Mouse (Mus musculus): Measurements from ENCODE around the gene Nras. TPM values are rescaled to one million over a fixed set of nuclear protein-coding genes. Genes with fewer than 3 reads are reported as not detected.

Nras gene
- polyA plus RNA-seq (2012; ENCODE audit: insufficient read depth, insufficient read length, low replicate concordance, missing spikeins): not detected in 2 replicates

DNA sequence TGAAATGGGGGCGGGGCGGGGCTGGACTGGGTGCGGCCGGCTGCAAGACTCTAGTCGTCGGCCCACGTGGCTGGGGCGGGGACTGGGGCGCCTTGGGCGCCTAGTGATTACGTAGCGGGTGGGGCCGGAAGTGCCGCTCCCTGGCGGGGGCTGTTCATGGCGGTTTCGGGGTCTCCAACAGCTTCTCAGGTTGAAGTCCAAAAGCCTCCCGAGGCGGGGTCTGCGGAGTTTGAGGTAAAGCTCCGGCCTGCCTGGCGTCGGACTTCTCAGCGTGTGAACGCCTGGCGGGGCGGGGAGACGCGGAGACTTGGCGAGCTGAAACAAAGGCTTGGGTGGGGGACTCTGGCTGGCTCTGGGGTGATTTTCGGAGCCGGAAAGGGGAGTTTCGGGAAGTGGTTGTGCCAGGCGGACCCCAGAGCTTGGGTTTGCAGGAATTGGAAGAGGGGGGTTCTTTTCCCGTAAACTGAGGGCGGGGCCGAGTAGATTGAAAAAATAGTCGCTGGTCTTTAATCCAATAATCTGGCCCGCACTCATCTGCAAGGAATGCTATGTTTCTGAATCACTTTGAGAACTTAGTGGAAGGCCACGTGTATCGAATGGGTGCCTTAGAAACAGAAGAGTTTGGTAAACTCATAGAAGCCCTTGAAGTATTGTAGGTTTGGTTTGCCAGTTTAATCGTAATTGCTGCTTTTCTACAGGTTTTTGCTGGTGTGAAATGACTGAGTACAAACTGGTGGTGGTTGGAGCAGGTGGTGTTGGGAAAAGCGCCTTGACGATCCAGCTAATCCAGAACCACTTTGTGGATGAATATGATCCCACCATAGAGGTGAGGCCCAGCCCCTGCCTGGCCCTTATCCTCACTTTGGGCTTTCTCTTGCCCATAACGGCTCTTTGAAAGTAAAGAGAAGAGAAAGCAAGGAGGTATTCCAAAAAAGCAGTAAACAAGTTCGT is at the start of gene Nras:
Gene Nras, plus strand, starts transcription at position 79 of the 951 bp plus-strand sequence.
- 1% methylated on average over 46 of the region's 46 CpGs for WGBS
- H3K27ac ChIP-seq (ENCODE audit: insufficient read depth, low read depth, low read length): peak within 1 kb of the TSS; percentile 63; the same call in 1 of the 2 replicates
- TF ChIP-seq POLR2A (IDR thresholded peaks at IDR 0.05; ENCODE audit: insufficient read depth, low read depth, low read length): peak; percentile 72
- no peak for TF ChIP-seq CTCF (IDR thresholded peaks at IDR 0.05; ENCODE audit: insufficient read depth, low read depth, low read length)

DNA sequence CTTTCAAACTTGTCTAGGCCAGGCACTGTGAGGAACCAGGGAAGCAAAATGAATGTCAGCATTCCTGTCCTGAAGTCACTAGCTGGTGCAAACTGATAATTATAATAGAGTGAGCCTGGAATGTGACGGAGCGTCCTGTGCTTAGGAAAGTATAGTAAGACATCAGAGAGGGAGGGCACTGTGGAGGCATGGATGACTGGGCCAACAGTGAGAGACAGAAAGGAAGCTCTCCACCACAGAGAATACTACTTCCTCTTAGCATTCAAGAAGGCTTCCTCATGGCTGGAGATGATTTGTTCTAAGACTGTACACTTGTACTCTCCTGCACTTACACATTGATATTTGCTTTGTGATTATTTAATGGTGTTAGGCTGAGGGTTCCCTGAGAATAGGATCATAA is 40.7 kb upstream of the Nras start:
- H3K4me3 ChIP-seq (ENCODE audit: insufficient read depth, low read depth, low read length): no peak overlapping the region
- H3K4me1 ChIP-seq (ENCODE audit: control insufficient read depth, insufficient read depth, low read length): peaks cover 2% of the 10 kb centered on the region; the same call in 1 of the 2 replicates
- 83% methylated on average over 2 of the region's 2 CpGs for WGBS
- H3K27ac ChIP-seq (ENCODE audit: insufficient read depth, low read depth, low read length): no peak overlapping the region
- no peak for TF ChIP-seq POLR2A (IDR thresholded peaks at IDR 0.05; ENCODE audit: insufficient read depth, low read depth, low read length)
- TF ChIP-seq CTCF (IDR thresholded peaks at IDR 0.05; ENCODE audit: insufficient read depth, low read depth, low read length): no peak

More for the DNA sequence above, at the start of gene Nras:
- H3K4me3 ChIP-seq (ENCODE audit: insufficient read depth, low read depth, low read length): peak within 1 kb of the TSS; percentile 95
- H3K4me1 ChIP-seq (ENCODE audit: control insufficient read depth, insufficient read depth, low read length): peaks cover 2% of the 10 kb centered on the region; the same call in 1 of the 2 replicates

DNA sequence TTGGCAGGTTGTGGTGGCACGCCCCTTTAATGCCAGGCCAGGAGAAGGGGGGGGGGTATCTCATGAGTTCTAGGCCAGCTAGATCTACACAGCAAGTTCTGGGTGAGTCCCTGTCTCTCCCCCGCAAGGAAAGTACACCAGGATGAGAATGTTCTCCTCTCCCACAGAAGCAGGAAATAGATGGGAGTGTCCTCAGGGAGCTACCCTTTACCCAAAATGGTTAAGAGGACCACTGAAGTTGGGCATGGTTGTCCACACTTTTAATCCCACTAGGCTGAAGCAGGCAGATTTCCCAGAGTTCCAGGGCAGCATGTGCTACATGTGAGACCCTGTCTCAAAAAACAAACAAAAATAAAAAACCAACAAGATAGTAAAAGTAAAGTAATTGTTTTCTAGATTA is 38.6 kb upstream of the Nras start:
- peaks cover 2% of the 10 kb centered on the region; the same call in 1 of the 2 replicates for H3K4me1 ChIP-seq (ENCODE audit: control insufficient read depth, insufficient read depth, low read length)
- H3K4me3 ChIP-seq (ENCODE audit: insufficient read depth, low read depth, low read length): no peak overlapping the region
- TF ChIP-seq CTCF (IDR thresholded peaks at IDR 0.05; ENCODE audit: insufficient read depth, low read depth, low read length): no peak
- TF ChIP-seq POLR2A (IDR thresholded peaks at IDR 0.05; ENCODE audit: insufficient read depth, low read depth, low read length): no peak
- WGBS: 92% methylated on average over 2 of the region's 2 CpGs
- H3K27ac ChIP-seq (ENCODE audit: insufficient read depth, low read depth, low read length): no peak overlapping the region

DNA sequence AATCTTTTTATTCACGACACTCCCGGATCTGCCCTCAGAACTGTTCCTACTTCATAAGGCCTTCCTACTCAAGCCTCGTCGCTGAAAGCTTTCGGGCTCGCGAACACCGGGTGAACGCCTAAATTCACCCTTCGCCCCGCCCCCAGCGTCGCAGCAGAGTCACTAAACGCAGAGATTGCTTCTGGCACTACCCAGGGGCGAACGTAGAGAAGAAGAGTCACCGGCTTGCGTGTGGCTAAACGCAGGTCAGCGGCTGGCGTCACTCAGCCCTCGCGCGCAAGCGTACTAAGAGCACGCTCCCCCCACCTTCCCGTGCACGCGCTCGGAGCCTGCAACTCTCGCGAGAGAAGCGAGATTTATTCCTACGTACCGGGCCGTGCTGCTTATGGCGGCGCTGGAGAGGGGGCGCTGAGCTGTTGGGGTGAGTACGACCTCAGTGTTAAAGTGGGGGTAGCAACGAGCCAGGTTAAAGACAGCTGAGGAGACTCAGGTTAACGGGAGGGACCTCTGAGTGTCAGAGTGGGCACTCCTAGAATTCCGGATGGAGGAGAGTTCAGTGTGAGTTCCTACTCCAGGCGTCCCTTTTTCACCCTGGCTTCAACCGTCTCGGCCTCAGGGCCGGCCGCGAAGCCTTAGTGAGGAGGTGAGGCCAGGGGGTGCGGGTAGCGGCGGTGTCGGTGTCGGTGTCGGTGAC is 37.7 kb upstream of the Nras start, which contains the start of gene Csde1:
Gene Csde1, plus strand, starts transcription at position 178 of the 694 bp plus-strand sequence.
- peak within 1 kb of the TSS; percentile 71 for H3K4me3 ChIP-seq (ENCODE audit: insufficient read depth, low read depth, low read length)
- peaks cover 2% of the 10 kb centered on the region; the same call in 1 of the 2 replicates for H3K4me1 ChIP-seq (ENCODE audit: control insufficient read depth, insufficient read depth, low read length)
- no peak for TF ChIP-seq CTCF (IDR thresholded peaks at IDR 0.05; ENCODE audit: insufficient read depth, low read depth, low read length)
- peak; percentile 93 for TF ChIP-seq POLR2A (IDR thresholded peaks at IDR 0.05; ENCODE audit: insufficient read depth, low read depth, low read length)
- H3K27ac ChIP-seq (ENCODE audit: insufficient read depth, low read depth, low read length): peak within 1 kb of the TSS; percentile 95
- under 1% methylated on average over 55 of the region's 55 CpGs for whole genome bisulfite sequencing

DNA sequence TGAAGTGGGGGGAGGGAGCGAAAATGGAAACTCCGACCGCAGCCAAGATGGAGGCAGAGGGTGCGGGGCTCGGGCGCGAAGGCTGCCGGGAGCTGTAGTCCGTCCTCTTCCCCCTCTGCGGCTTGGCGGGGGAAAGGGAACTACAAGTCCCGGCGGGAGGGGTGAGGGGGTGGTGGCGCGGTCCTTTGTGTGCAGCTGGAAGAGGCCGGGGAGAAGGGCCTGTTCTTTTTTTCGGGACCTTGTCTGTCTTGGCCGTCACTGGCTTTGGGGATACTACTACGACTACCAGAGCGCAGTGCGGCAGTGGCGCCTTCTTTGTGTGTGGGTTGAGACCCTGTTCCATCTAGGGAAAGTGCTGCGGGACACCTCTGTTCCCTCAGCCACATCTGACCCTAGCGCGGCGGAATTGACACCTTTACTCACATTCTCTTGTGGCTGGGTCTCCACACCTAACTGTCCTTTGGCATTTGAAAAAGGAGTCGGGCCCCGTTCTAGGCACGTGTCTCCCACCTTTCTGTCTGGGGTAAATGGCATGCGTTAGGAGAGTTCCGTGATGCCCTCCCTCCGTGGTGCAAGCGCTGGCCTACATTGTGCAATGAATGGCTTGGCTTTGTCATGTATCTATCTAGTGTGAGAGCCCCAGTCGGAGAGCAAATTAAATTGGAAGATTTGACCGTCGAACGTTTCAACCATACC is 37.0 kb upstream of the Nras start:
- TF ChIP-seq POLR2A (IDR thresholded peaks at IDR 0.05; ENCODE audit: insufficient read depth, low read depth, low read length) (no peak), CTCF (IDR thresholded peaks at IDR 0.05; ENCODE audit: insufficient read depth, low read depth, low read length) (no peak)
- WGBS: under 1% methylated on average over 37 of the region's 37 CpGs
- H3K4me1 ChIP-seq (ENCODE audit: control insufficient read depth, insufficient read depth, low read length): peaks cover 2% of the 10 kb centered on the region; the same call in 1 of the 2 replicates
- H3K4me3 ChIP-seq (ENCODE audit: insufficient read depth, low read depth, low read length): peak overlapping the region; percentile 71
- H3K27ac ChIP-seq (ENCODE audit: insufficient read depth, low read depth, low read length): peak overlapping the region; percentile 95

DNA sequence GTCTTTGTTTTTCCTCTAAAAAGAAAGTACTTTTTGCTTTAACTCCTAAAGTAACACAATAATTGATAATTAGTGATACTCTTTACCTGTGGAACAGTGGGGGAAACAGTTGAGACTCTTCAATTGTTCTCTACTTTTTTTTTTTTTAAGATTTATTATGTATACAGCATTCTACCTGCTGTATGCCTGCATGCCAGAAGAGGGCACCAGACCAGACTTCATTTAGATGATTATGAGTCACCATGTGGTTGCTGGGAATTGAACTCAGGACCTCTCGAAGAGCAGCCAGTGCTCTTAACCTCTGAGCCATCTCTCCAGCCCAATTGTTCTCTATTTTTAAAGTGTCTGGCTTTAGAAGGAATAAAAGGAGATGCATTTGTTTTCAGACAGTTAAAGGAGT is 31.9 kb upstream of the Nras start:
- 86% methylated on average over 1 of the region's 1 CpGs for WGBS
- Histone ChIP-seq H3K4me1 (ENCODE audit: control insufficient read depth, insufficient read depth, low read length) (peaks cover 2% of the 10 kb centered on the region; the same call in 1 of the 2 replicates), H3K27ac (ENCODE audit: insufficient read depth, low read depth, low read length) (no peak overlapping the region), H3K4me3 (ENCODE audit: insufficient read depth, low read depth, low read length) (no peak overlapping the region)
- no peak for TF ChIP-seq CTCF (IDR thresholded peaks at IDR 0.05; ENCODE audit: insufficient read depth, low read depth, low read length)
- TF ChIP-seq POLR2A (IDR thresholded peaks at IDR 0.05; ENCODE audit: insufficient read depth, low read depth, low read length): no peak

DNA sequence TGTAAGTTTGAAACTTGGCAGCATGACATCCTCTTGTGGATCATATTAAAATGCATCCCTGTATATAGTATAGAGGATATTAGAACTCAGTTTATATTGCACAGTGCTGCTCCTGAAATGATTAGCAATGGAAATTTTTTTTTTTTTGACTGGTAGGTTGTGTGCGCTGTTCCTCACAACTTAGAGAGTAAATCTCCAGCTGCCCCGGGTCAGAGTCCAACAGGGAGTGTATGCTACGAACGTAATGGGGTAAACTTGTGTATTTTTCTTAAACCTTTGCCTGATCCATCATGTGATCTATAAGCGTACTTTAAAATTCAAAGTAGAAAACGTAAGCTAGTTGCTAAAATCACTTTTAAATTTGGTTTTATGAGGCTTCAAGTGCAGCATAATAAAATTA is 17.8 kb upstream of the Nras start:
- no peak for TF ChIP-seq CTCF (IDR thresholded peaks at IDR 0.05; ENCODE audit: insufficient read depth, low read depth, low read length)
- TF ChIP-seq POLR2A (IDR thresholded peaks at IDR 0.05; ENCODE audit: insufficient read depth, low read depth, low read length): no peak
- H3K4me3 ChIP-seq (ENCODE audit: insufficient read depth, low read depth, low read length): no peak overlapping the region
- no peaks in the 10 kb centered on the region for H3K4me1 ChIP-seq (ENCODE audit: control insufficient read depth, insufficient read depth, low read length)
- H3K27ac ChIP-seq (ENCODE audit: insufficient read depth, low read depth, low read length): no peak overlapping the region
- WGBS: 95% methylated on average over 6 of the region's 6 CpGs

DNA sequence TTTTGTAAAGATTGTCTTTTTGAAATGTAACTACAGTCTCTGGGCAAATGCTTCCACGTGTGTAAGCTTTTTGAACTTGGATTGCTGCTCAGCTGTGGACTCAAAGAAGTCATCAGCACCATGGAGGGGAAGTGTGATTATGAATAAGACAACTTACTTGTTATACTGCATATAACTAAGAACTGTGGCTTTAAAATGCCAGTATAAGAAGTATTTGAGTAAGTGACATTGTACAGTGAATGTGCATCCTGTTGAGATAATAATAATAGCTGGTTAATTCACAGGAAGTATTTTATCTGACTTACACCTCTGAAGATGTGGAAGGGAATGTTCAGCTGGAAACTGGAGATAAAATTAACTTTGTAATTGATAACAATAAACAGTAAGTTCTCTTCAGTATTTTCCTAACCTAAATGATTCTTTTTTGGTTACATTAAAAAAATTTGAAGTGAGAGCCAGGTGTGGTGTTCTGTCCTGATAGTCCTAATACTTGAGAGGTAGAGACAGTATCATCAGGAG is 17.2 kb upstream of the Nras start:
- Histone ChIP-seq H3K4me1 (ENCODE audit: control insufficient read depth, insufficient read depth, low read length) (no peaks in the 10 kb centered on the region), H3K27ac (ENCODE audit: insufficient read depth, low read depth, low read length) (no peak overlapping the region), H3K4me3 (ENCODE audit: insufficient read depth, low read depth, low read length) (no peak overlapping the region)
- TF ChIP-seq CTCF (IDR thresholded peaks at IDR 0.05; ENCODE audit: insufficient read depth, low read depth, low read length) (no peak), POLR2A (IDR thresholded peaks at IDR 0.05; ENCODE audit: insufficient read depth, low read depth, low read length) (no peak)
- WGBS: 77% methylated on average over 1 of the region's 1 CpGs

Data from olfactory bulb, adult 2 months (tissue).